Mouse (Mus musculus) lung, adult 2 months (tissue): ENCODE data around the gene Rnase13.

Experiments used
- CTCF ChIP-seq: fragments of 200-500 bp; IDR thresholded peaks from 2 replicates; pipeline ENCODE4 v1.5.1; 2011; ENCODE audit warnings: mild to moderate bottlenecking, low read length, control low read depth; ENCODE audit not compliant: insufficient read depth
- POLR2A ChIP-seq: fragments of 200-500 bp; IDR thresholded peaks from 2 replicates; pipeline ENCODE4 v1.6.1; 2011; ENCODE audit warnings: low read depth, mild to moderate bottlenecking, control low read depth, low read length, borderline replicate concordance; ENCODE audit errors: extremely low read depth

DNA sequence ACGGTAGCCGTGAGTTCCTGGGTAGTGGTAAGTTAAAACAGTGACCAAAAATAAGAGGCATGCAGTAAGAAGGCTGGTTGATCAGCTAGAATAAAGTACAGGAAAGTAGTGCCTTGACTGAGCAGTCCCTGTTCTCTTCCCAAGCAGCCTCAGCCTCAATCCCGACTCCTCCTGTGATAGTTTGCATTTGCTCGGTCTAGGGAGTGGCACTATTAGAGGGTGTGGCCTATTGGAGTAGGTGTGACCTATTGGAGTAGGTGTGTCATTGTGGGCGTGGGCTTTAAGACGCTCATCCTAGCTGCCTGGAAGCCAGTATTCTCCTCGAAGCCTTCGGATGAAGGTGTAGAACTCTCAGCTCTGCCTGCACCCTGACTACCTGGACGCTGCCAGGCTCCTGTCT lies 16.4 kb upstream of the Rnase13 start:
- TF ChIP-seq CTCF (no peak), POLR2A (no peak)
